Mouse (Mus musculus): Measurements from ENCODE around the gene Zfp36. TPM values are rescaled to one million over a fixed set of nuclear protein-coding genes. Genes with fewer than 3 reads are reported as not detected.
A peak's percentile ranks its signal among the peaks of the same experiment; 100 is the strongest.
"Not testable (repeated sequence)": the region's sequence is repeated elsewhere in the genome, so short reads cannot be mapped to it uniquely, and the experiment has no call there.

The Zfp36 gene
- polyA plus RNA-seq, 1 experiment from 2014 or later, result 5.1 TPM

DNA sequence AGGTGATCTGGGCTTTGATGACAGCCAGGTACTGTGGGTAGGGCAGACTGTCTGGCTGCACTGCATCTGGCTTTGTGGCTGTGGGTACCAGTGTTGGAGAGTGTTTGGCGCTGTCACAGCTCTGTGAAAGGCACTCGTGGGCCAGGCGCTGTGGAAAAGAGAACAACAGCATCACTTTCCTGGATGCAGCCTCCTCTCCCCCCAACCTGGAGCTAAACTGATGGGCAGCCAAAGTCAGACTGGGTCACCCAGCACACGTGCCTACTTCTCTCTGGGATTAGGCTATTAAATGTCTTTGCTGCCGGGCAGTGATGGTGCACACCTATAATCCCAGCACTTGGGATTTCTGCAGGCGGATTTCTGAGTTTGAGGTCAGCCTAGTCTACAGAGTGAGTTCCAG lies 6.8 kb upstream of the Zfp36 start:
- WGBS, result 83% methylated on average over 6 of the region's 6 CpGs
- not testable (repeated sequence) for H3K27me3 ChIP-seq (ENCODE audit: control insufficient read depth, insufficient read depth, low read length); H3K4me3 ChIP-seq (ENCODE audit: low read depth, low read length); DNase-seq (ENCODE audit: low spot score); H3K4me2 ChIP-seq (ENCODE audit: low read depth); ATAC-seq (ENCODE audit: insufficient read depth, low FRiP score, low TSS enrichment); H3K27ac ChIP-seq (ENCODE audit: low read depth, low read length); H3K9me3 ChIP-seq (ENCODE audit: control insufficient read depth, low read length); H3K4me1 ChIP-seq (ENCODE audit: control insufficient read depth, insufficient read depth, low read length); H3K9ac ChIP-seq (ENCODE audit: low read length)
- H3K36me3 ChIP-seq (ENCODE audit: control insufficient read depth, insufficient read depth, low read length), result peaks cover 14% of the 10 kb centered on the region

DNA sequence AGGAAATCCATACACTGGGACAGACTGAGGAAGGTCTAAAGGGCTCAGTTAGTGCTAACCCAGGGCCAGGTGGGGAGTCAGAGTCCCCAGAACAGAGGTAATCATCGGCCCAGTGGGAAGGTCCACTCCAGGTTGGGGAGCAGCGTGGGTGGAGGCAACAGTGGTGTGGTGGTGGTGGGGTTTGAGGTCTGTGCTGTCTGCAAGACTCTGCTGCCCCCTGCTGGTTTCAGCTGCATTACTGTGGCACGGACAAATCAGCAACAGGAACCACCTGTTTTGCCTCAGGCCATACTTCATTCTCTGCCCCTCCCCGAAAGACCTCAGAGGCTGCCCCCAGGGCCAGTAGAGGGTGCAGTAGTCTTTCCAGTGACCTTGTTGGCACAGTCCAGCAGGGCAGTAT lies 6.4 kb upstream of the Zfp36 start:
- no peak; the same call in 1 of the 2 replicates for ATAC-seq (ENCODE audit: insufficient read depth, low FRiP score, low TSS enrichment)

DNA sequence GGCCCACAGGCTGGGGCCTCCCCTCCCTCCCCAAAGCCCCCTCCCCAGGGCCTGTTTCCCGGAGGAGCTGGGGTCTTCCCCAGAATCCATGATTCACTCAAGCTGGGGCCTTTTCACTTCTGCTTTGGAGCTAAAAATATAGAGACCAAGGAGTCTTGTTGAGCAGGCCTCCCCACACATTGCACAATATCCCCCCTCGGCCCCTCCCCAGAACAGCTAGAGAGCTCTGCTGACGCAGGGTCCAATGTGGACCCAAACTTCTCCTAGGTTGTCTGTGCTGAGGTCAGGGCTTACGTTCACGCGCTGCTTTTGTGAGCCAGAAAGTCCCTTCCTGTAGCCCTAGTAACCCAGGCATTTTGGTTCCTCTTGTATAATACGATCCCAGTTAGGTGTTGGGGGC lies 6.0 kb upstream of the Zfp36 start:
- Histone ChIP-seq H3K9me3 (ENCODE audit: control insufficient read depth, low read length) (no peaks in the 10 kb centered on the region), H3K9ac (ENCODE audit: low read length) (no peak overlapping the region), H3K4me1 (ENCODE audit: control insufficient read depth, insufficient read depth, low read length) (peaks cover 11% of the 10 kb centered on the region), H3K4me3 (ENCODE audit: low read depth, low read length) (no peak overlapping the region), H3K4me2 (ENCODE audit: low read depth) (no peak overlapping the region), H3K27me3 (ENCODE audit: control insufficient read depth, insufficient read depth, low read length) (no peaks in the 10 kb centered on the region), H3K27ac (ENCODE audit: low read depth, low read length) (no peak overlapping the region), H3K36me3 (ENCODE audit: control insufficient read depth, insufficient read depth, low read length) (peaks cover 14% of the 10 kb centered on the region)
- no peak for DNase-seq (ENCODE audit: low spot score)
- WGBS, result 93% methylated on average over 7 of the region's 7 CpGs
- no peak for ATAC-seq (ENCODE audit: insufficient read depth, low FRiP score, low TSS enrichment)

More for the DNA sequence above, 6.4 kb upstream of the Zfp36 start:
- no peak overlapping the region for H3K9ac ChIP-seq (ENCODE audit: low read length)
- 28% methylated on average over 4 of the region's 4 CpGs for WGBS
- no peak overlapping the region for H3K4me3 ChIP-seq (ENCODE audit: low read depth, low read length)
- no peak overlapping the region for H3K27ac ChIP-seq (ENCODE audit: low read depth, low read length)
- DNase-seq (ENCODE audit: low spot score), result peak; percentile 85
- peaks cover 14% of the 10 kb centered on the region for H3K36me3 ChIP-seq (ENCODE audit: control insufficient read depth, insufficient read depth, low read length)
- no peak overlapping the region for H3K4me2 ChIP-seq (ENCODE audit: low read depth)
- peaks cover 7% of the 10 kb centered on the region for H3K4me1 ChIP-seq (ENCODE audit: control insufficient read depth, insufficient read depth, low read length)
- no peaks in the 10 kb centered on the region for H3K9me3 ChIP-seq (ENCODE audit: control insufficient read depth, low read length)
- H3K27me3 ChIP-seq (ENCODE audit: control insufficient read depth, insufficient read depth, low read length), result no peaks in the 10 kb centered on the region

DNA sequence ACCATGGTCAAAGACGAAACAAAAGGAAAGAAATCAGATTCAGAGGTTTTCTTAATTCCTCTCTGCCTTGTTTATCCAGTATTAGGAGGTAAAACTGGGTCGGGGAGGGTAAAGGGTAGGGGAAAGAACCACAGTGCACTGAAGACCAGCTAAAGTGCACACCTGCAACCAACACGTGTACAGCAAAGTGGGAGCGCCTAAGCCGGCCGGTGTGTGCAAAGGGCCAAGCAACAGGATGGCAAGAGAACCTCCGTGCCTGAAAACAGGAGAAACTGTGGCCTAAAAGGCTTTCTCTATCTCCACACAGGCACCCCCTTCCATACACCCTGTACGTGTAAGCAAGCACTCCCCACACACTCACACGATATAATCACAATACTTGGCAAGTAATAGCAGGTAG lies 5.1 kb upstream of the Zfp36 start:
- DNase-seq (ENCODE audit: low spot score) (no peak), ATAC-seq (ENCODE audit: insufficient read depth, low FRiP score, low TSS enrichment) (no peak)
- no peaks in the 10 kb centered on the region for H3K9me3 ChIP-seq (ENCODE audit: control insufficient read depth, low read length)
- H3K4me2 ChIP-seq (ENCODE audit: low read depth), result no peak overlapping the region
- H3K9ac ChIP-seq (ENCODE audit: low read length), result no peak overlapping the region
- WGBS, result 93% methylated on average over 9 of the region's 9 CpGs
- no peaks in the 10 kb centered on the region for H3K27me3 ChIP-seq (ENCODE audit: control insufficient read depth, insufficient read depth, low read length)
- peaks cover 11% of the 10 kb centered on the region for H3K36me3 ChIP-seq (ENCODE audit: control insufficient read depth, insufficient read depth, low read length)
- H3K4me1 ChIP-seq (ENCODE audit: control insufficient read depth, insufficient read depth, low read length), result peaks cover 13% of the 10 kb centered on the region
- H3K4me3 ChIP-seq (ENCODE audit: low read depth, low read length), result no peak overlapping the region
- no peak overlapping the region for H3K27ac ChIP-seq (ENCODE audit: low read depth, low read length)

DNA sequence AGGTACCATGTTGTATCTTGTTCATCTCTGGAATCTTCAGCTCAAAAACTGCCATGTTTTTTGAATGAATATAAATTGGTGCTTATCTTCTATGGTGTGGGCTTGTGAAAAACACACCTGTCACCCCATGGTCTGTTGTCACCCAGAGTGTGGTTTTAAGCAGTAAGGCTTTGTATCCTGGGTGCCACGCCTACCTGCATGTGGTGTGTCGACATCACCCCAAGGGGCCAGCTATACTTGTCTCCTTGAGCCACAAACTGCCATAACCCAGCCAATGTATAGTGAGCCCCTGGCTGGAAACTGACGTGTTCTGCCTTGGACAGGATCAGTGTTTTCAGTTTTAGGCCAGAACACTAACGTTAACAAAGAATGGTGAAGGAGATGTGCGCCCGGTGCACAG lies 4.1 kb upstream of the Zfp36 start:
- 88% methylated on average over 6 of the region's 6 CpGs for WGBS
- H3K9me3 ChIP-seq (ENCODE audit: control insufficient read depth, low read length), result no peaks in the 10 kb centered on the region
- ATAC-seq (ENCODE audit: insufficient read depth, low FRiP score, low TSS enrichment), result no peak
- no peak overlapping the region for H3K4me2 ChIP-seq (ENCODE audit: low read depth)
- H3K27ac ChIP-seq (ENCODE audit: low read depth, low read length), result no peak overlapping the region
- H3K9ac ChIP-seq (ENCODE audit: low read length), result no peak overlapping the region
- peaks cover 18% of the 10 kb centered on the region for H3K4me1 ChIP-seq (ENCODE audit: control insufficient read depth, insufficient read depth, low read length)
- no peaks in the 10 kb centered on the region for H3K27me3 ChIP-seq (ENCODE audit: control insufficient read depth, insufficient read depth, low read length)
- H3K4me3 ChIP-seq (ENCODE audit: low read depth, low read length), result no peak overlapping the region
- DNase-seq (ENCODE audit: low spot score), result no peak
- H3K36me3 ChIP-seq (ENCODE audit: control insufficient read depth, insufficient read depth, low read length), result peaks cover 9% of the 10 kb centered on the region; the same call in 1 of the 2 replicates

DNA sequence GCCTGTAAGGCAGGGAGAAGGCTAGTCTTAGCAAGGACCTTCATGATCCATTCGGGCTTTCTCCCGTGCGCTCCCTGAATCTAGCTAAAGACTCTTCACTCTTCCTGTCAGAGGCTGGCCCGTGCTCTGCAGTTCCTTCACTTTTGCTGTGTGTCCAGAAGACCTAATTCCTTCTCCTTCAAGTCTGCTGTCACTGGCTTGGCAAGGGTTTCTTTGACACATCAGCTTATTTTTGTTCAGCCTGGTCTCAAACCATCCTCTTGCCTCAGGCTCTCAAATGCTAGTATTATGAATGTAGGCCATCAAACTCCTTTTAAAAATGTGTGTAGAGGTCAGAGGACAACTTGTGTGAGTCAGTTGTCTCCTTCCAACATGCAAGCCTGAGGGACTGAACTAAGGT lies 3.6 kb upstream of the Zfp36 start:
- no peak overlapping the region for H3K4me2 ChIP-seq (ENCODE audit: low read depth)
- H3K27ac ChIP-seq (ENCODE audit: low read depth, low read length), result no peak overlapping the region
- H3K9me3 ChIP-seq (ENCODE audit: control insufficient read depth, low read length), result no peaks in the 10 kb centered on the region
- 79% methylated on average over 4 of the region's 4 CpGs for WGBS
- peaks cover 7% of the 10 kb centered on the region; the same call in 1 of the 2 replicates for H3K36me3 ChIP-seq (ENCODE audit: control insufficient read depth, insufficient read depth, low read length)
- ATAC-seq (ENCODE audit: insufficient read depth, low FRiP score, low TSS enrichment), result no peak
- DNase-seq (ENCODE audit: low spot score), result no peak
- peaks cover 21% of the 10 kb centered on the region for H3K4me1 ChIP-seq (ENCODE audit: control insufficient read depth, insufficient read depth, low read length)
- H3K4me3 ChIP-seq (ENCODE audit: low read depth, low read length), result no peak overlapping the region
- H3K27me3 ChIP-seq (ENCODE audit: control insufficient read depth, insufficient read depth, low read length), result no peaks in the 10 kb centered on the region
- H3K9ac ChIP-seq (ENCODE audit: low read length), result no peak overlapping the region

DNA sequence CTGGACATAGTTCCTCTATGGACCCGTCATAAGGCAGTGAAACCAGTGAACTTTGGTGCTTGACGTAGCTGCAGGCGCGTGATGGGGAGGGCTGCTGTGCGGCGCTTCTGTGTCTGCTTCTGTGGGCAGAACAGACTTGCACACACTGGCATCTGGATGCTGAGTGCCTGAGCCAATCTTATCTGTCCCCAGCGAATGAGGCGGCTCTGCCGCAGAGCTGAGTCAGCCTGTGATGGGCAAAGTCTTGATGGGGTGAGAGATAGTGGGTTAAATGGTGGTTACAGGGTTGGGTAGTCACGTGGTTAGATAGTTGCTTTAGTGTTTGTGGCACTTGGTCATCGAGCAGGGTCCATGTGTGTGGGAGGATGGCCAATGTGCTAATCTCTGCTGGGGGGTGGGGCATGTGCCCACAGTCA lies 2.9 kb upstream of the Zfp36 start:
- no peak overlapping the region for H3K9ac ChIP-seq (ENCODE audit: low read length)
- DNase-seq (ENCODE audit: low spot score) (no peak), ATAC-seq (ENCODE audit: insufficient read depth, low FRiP score, low TSS enrichment) (no peak)
- no peaks in the 10 kb centered on the region for H3K9me3 ChIP-seq (ENCODE audit: control insufficient read depth, low read length)
- no peak overlapping the region for H3K4me3 ChIP-seq (ENCODE audit: low read depth, low read length)
- no peak overlapping the region for H3K27ac ChIP-seq (ENCODE audit: low read depth, low read length)
- H3K4me2 ChIP-seq (ENCODE audit: low read depth), result no peak overlapping the region
- 80% methylated on average over 11 of the region's 11 CpGs for WGBS
- 0 out of 2 replicates have a peak, but pooled peaks cover 4% of the 10 kb centered on the region for H3K36me3 ChIP-seq (ENCODE audit: control insufficient read depth, insufficient read depth, low read length)
- H3K27me3 ChIP-seq (ENCODE audit: control insufficient read depth, insufficient read depth, low read length), result no peaks in the 10 kb centered on the region
- H3K4me1 ChIP-seq (ENCODE audit: control insufficient read depth, insufficient read depth, low read length), result peaks cover 26% of the 10 kb centered on the region

DNA sequence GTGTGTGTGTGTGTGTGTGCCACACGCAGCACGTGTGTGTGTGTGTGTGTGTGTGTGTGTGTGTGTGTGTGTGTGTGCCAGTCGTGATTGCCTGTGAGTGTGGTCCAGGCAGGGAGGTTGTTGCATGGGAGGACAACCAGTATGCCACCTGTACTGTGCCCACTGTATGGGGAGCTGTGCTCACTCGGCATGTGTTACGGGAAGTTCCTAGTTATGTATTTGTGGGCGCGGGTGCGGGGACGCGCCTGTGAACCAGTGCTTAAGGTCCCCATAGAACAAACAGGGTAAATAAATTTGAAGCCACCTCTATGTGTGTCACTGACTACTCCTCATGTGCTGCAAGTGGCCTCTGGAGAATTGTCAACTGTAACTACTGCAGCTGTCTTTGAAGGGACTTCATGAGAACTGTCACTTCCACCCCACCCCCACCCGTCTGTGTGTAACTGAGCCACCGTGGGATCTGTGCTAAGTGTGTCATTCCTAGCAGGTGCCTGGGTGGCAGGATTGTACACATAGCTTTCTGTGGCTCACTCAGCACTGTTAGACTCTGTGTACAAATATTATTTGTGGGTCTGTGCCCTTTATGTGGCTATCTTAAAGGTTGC lies 2.4 kb upstream of the Zfp36 start:
- no peaks in the 10 kb centered on the region for H3K9me3 ChIP-seq (ENCODE audit: control insufficient read depth, low read length)
- H3K27ac ChIP-seq (ENCODE audit: low read depth, low read length), result no peak overlapping the region
- ATAC-seq (ENCODE audit: insufficient read depth, low FRiP score, low TSS enrichment) (no peak), DNase-seq (ENCODE audit: low spot score) (no peak)
- H3K27me3 ChIP-seq (ENCODE audit: control insufficient read depth, insufficient read depth, low read length), result no peaks in the 10 kb centered on the region
- H3K4me3 ChIP-seq (ENCODE audit: low read depth, low read length), result no peak overlapping the region
- peaks cover 5% of the 10 kb centered on the region for H3K36me3 ChIP-seq (ENCODE audit: control insufficient read depth, insufficient read depth, low read length)
- no peak overlapping the region for H3K9ac ChIP-seq (ENCODE audit: low read length)
- 71% methylated on average over 9 of the region's 12 CpGs for WGBS
- H3K4me1 ChIP-seq (ENCODE audit: control insufficient read depth, insufficient read depth, low read length), result peaks cover 31% of the 10 kb centered on the region
- peak overlapping the region; percentile 17; the same call in 1 of the 2 replicates for H3K4me2 ChIP-seq (ENCODE audit: low read depth)

DNA sequence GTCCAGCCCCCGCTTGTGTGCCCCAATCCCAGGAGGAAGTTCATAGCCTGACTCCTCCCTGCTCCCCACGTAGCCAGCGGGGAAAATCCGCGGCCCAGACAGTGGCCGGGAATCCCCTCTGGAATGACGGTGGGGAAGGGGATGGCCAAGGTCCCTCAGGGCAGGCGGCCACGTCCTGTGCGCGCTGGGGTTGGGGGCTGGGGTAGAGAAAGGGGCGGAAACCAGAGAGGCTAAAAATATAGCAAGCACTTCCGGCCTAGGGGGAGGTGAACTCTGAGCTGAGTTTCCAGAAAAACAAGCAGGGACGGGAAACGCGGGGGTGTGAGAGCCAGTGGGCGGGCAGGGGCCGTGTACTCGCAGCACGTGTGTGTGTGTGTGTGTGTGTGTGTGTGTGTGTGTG lies 1.9 kb upstream of the Zfp36 start:
- no peak for ATAC-seq (ENCODE audit: insufficient read depth, low FRiP score, low TSS enrichment)
- WGBS, result 3% methylated on average over 20 of the region's 20 CpGs

More for the DNA sequence above, 1.9 kb upstream of the Zfp36 start:
- peaks cover 32% of the 10 kb centered on the region for H3K4me1 ChIP-seq (ENCODE audit: control insufficient read depth, insufficient read depth, low read length)
- peak; percentile 69 for DNase-seq (ENCODE audit: low spot score)
- peaks cover 5% of the 10 kb centered on the region for H3K36me3 ChIP-seq (ENCODE audit: control insufficient read depth, insufficient read depth, low read length)
- H3K27me3 ChIP-seq (ENCODE audit: control insufficient read depth, insufficient read depth, low read length), result no peaks in the 10 kb centered on the region
- H3K9me3 ChIP-seq (ENCODE audit: control insufficient read depth, low read length), result no peaks in the 10 kb centered on the region
- peak overlapping the region; percentile 49 for H3K9ac ChIP-seq (ENCODE audit: low read length)
- peak overlapping the region; percentile 17 for H3K4me2 ChIP-seq (ENCODE audit: low read depth)
- H3K4me3 ChIP-seq (ENCODE audit: low read depth, low read length), result 0 out of 2 replicates have a peak overlapping the region, but pooled peaks have one; percentile 3
- peak overlapping the region; percentile 51 for H3K27ac ChIP-seq (ENCODE audit: low read depth, low read length)
